Mouse (Mus musculus) heart, postnatal 0 days (tissue): ENCODE measurements around the gene Dok5. TPM values are rescaled to one million over a fixed set of nuclear protein-coding genes. Genes with fewer than 3 reads are reported as not detected.

Experiments
- ATAC-seq: fragments of 200-750 bp; cut with Nextera tagmentation; 2 replicates; pipeline ENCODE4 v1.8.0; 2017; ENCODE audit warnings: low read depth, moderate number of reproducible peaks, moderate library complexity; ENCODE audit not compliant: insufficient read depth
- DNase-seq: peaks from one replicate; pipeline ENCODE4 v3.0.0-alpha.2; 2016; ENCODE audit warnings: low spot score
- H3K27ac ChIP-seq: fragments of 300-500 bp; sonication (generic); 2 replicates; pipeline ENCODE4 v1.5.1; 2014; ENCODE audit warnings: low read depth, mild to moderate bottlenecking
- H3K27me3 ChIP-seq: fragments of 300-500 bp; sonication (generic); 2 replicates; pipeline ENCODE4 v1.6.1; 2014; ENCODE audit warnings: low read length, mixed read lengths; ENCODE audit not compliant: control insufficient read depth, insufficient read depth
- H3K36me3 ChIP-seq: fragments of 300-500 bp; sonication (generic); replicated peaks from 2 replicates; pipeline ENCODE4 v1.6.1; 2014; ENCODE audit warnings: low read length, mixed read lengths; ENCODE audit not compliant: control insufficient read depth, insufficient read depth
- H3K4me1 ChIP-seq: fragments of 300-500 bp; sonication (generic); 2 replicates; pipeline ENCODE4 v1.6.1; 2014; ENCODE audit warnings: antibody characterized with exemption; ENCODE audit not compliant: control insufficient read depth, insufficient read depth
- H3K4me2 ChIP-seq: fragments of 300-500 bp; sonication (generic); 2 replicates; pipeline ENCODE4 v1.6.1; 2014; ENCODE audit warnings: low read depth, mild to moderate bottlenecking, low read length, moderate library complexity
- H3K4me3 ChIP-seq: fragments of 300-500 bp; sonication (generic); 2 replicates; pipeline ENCODE4 v1.5.1; 2014; ENCODE audit warnings: low read depth, low read length
- H3K9ac ChIP-seq: fragments of 300-500 bp; sonication (generic); replicated peaks from 2 replicates; pipeline ENCODE4 v1.6.1; 2014; ENCODE audit warnings: low read depth, low read length, mixed read lengths
- H3K9me3 ChIP-seq: fragments of 300-500 bp; sonication (generic); replicated peaks from 2 replicates; pipeline ENCODE4 v1.6.1; 2016; ENCODE audit warnings: low read length; ENCODE audit not compliant: control insufficient read depth
- CTCF ChIP-seq: IDR thresholded peaks from 2 replicates; pipeline ENCODE4 v1.5.1; 2016; ENCODE audit warnings: antibody characterized with exemption, control low read depth, low read depth
- EP300 ChIP-seq: IDR thresholded peaks from 2 replicates; pipeline ENCODE4 v1.6.1; 2016; ENCODE audit warnings: antibody characterized with exemption, low read depth
- WGBS: fragments of 180-500 bp; shearing (Covaris S2); extraction: QIAGEN DNeasy Blood & Tissue Kit; methylation state at CpG from one replicate; pipeline ENCODE4 v1.1.7; 2014; 5-methylcytosine and 5-hydroxymethylcytosine counted together
- polyA plus RNA-seq: library from polyadenylated mRNA; unstranded; fragments of >200 nt; fragmentation: Nextera tagmentation; extraction: Ambion mirVana; gene quantifications from 2 replicates; pipeline ENCODE4 v1.2.1, GENCODE M21; 2015
- total RNA-seq: library from RNA; depleted of rRNA; stranded (reverse); fragments of >200 nt; gene quantifications from 2 replicates; pipeline ENCODE4 v1.2.3, GENCODE M21; 2014; ENCODE audit warnings: low replicate concordance

Dok5 gene
- total and polyA plus RNA-seq, 2 experiments from 2014 or later, result 1.4 TPM; not detected in 1

DNA sequence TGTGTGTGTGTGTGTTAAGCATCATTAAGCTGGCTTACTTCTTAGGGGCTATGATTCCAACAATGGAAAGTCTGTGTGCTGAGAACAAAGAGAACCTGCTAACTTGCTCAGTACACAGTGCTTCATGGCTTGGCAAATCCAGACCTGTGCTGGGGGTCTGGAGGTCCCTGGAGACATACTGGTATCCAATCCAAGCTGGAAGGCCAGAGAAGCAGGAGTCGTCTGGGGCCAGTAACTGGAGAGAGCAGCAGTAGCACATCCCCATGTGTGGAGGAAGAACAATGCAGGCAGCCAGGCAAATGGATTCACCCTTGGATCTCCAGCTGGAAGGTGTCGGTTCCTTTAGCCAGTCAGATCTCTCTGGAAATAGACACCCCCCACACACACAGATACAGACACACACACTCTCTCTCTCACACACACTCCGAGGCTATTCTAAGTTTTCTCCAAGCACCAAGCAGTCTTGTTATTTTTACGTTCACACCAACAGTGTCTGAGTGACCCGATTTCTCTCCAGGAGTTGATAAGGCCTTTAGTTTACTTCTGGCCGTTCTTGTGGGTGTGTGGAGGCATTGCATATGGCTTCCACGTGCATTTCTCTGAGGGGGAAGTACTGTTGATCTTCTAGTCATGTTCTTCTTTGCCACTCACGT lies 8.2 kb downstream of the Dok5 start:
- no peaks in the 10 kb centered on the region for H3K9me3 ChIP-seq
- peaks cover 4% of the 10 kb centered on the region; the same call in 1 of the 2 replicates for H3K4me1 ChIP-seq
- no peak for TF ChIP-seq CTCF
- no peak for TF ChIP-seq EP300
- H3K4me2 ChIP-seq, result no peak overlapping the region
- ATAC-seq (peak; percentile 41; the same call in 1 of the 2 replicates), DNase-seq (no peak)
- WGBS, result 25% methylated on average over 8 of the region's 8 CpGs
- no peak overlapping the region for H3K9ac ChIP-seq
- no peaks in the 10 kb centered on the region for H3K36me3 ChIP-seq
- no peaks in the 10 kb centered on the region for H3K27me3 ChIP-seq
- no peak overlapping the region for H3K27ac ChIP-seq
- H3K4me3 ChIP-seq, result no peak overlapping the region

DNA sequence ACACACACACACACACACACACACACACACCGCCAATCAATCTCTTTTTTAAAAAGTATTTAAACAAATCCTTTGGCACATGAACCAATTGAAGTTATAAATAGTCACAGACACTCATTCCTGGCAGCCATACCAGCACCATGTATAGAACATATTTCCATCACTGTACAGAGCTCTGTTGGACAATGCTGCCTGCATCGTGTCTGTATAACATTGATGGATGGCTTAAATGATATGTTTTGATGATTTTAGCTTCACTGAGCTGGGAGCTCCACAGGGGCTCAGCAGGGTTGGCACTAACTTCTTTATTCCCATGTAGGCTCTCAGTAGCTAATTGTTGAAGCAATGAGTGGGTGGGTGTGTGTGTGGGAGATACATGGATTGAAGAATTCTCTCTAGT lies 11.9 kb downstream of the Dok5 start:
- no peaks in the 10 kb centered on the region for H3K27me3 ChIP-seq

DNA sequence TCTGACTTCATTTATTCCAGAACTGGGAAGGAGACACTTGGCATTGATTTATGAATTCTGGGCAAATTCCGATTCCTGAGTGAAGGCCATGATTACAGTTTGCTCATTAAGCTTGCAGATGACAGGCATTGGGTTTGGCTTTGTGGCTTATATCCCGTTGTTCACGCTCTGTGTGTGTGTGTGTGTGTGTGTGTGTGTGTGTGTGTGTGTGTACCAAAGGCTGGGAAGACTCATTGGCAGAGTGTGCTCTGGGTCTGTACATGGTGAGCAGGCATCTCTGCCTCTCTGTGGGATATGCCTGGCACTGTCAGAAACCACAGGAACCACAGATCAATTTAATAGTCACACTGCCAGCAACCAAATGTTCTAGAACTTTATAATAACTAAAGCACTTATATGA lies 17.3 kb downstream of the Dok5 start:
- H3K9ac ChIP-seq, result no peak overlapping the region
- TF ChIP-seq EP300, result no peak
- TF ChIP-seq CTCF, result no peak
- H3K27ac ChIP-seq, result no peak overlapping the region
- no peak for DNase-seq
- 93% methylated on average over 3 of the region's 3 CpGs for WGBS
- 0 out of 2 replicates have a peak, but pooled peaks cover 6% of the 10 kb centered on the region for H3K4me1 ChIP-seq
- ATAC-seq, result no peak
- no peaks in the 10 kb centered on the region; the same call in 1 of the 2 replicates for H3K9me3 ChIP-seq
- no peak overlapping the region for H3K4me2 ChIP-seq
- no peaks in the 10 kb centered on the region for H3K27me3 ChIP-seq
- H3K4me3 ChIP-seq, result no peak overlapping the region
- H3K36me3 ChIP-seq, result no peaks in the 10 kb centered on the region

More for the DNA sequence above, 11.9 kb downstream of the Dok5 start:
- no peak for ATAC-seq
- no peak overlapping the region for H3K27ac ChIP-seq
- no peaks in the 10 kb centered on the region; the same call in 1 of the 2 replicates for H3K9me3 ChIP-seq
- WGBS, result 42% methylated on average over 2 of the region's 2 CpGs
- no peak overlapping the region for H3K4me3 ChIP-seq
- H3K9ac ChIP-seq, result no peak overlapping the region
- TF ChIP-seq EP300, result no peak
- no peak for TF ChIP-seq CTCF
- DNase-seq, result no peak
- H3K4me1 ChIP-seq, result peaks cover 4% of the 10 kb centered on the region; the same call in 1 of the 2 replicates
- no peak overlapping the region for H3K4me2 ChIP-seq
- no peaks in the 10 kb centered on the region for H3K36me3 ChIP-seq

DNA sequence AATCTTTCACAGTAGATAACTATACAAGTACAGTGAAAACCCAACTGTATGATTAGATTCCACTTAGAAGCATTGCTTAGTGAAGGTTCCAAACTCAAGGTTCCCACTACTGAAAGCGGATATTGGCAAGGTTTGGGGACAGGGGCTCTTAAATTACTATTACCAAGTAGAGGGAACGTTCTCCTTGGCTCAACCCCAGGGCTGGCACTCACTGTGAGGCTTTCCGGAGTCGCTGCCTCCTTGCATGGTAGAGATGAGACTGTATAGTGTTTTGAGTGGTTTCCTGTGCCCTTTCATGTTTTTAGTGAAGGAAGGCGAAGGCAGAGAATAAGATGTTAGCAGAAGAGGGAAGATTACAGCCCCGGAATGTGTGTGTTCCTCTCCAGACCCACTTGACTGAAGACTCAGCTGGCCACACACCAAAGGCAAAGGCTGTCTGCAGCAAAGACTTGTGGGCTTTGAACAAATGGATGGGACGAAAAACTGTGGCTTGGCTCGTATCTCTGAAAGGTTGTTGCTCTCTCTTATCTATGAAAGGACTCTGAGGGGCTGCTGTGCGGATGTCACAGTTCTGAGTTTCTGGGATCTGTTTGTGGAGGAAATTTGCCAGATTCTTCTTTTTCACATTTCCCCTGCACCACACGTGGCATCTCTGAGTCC lies 20.7 kb downstream of the Dok5 start:
- TF ChIP-seq CTCF (no peak), EP300 (no peak)
- Histone ChIP-seq H3K4me3 (no peak overlapping the region), H3K4me1 (0 out of 2 replicates have a peak, but pooled peaks cover 6% of the 10 kb centered on the region), H3K4me2 (no peak overlapping the region), H3K9ac (no peak overlapping the region), H3K27me3 (no peaks in the 10 kb centered on the region), H3K36me3 (no peaks in the 10 kb centered on the region), H3K27ac (no peak overlapping the region), H3K9me3 (no peaks in the 10 kb centered on the region)
- WGBS, result 35% methylated on average over 10 of the region's 10 CpGs
- ATAC-seq, result no peak
- DNase-seq, result no peak

DNA sequence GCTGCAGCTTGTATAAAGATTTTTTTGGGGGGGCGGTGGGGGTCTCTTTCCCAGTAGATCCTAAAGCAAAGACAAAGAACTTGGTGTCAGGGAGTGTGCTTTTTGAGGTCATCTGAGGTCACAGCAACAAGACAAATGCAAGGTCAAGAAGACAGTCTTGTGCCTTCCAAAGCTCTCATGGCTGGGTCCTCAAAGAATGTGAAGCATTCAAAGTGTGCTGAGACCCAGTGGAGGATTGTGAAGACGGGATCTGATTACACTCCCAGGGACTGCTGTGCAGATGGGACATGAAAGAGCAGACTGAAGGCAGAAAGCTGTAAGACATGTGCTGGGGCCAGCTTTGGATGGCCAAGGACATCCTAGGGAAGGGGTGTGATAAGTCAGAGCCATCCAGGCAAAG lies 24.2 kb downstream of the Dok5 start:
- 54% methylated on average over 2 of the region's 2 CpGs for WGBS

More for the DNA sequence above, 24.2 kb downstream of the Dok5 start:
- no peaks in the 10 kb centered on the region for H3K9me3 ChIP-seq
- DNase-seq (no peak), ATAC-seq (no peak)
- no peak overlapping the region for H3K9ac ChIP-seq
- H3K4me2 ChIP-seq, result no peak overlapping the region
- TF ChIP-seq CTCF, result no peak
- no peak for TF ChIP-seq EP300
- no peak overlapping the region for H3K27ac ChIP-seq
- 0 out of 2 replicates have a peak, but pooled peaks cover 6% of the 10 kb centered on the region for H3K4me1 ChIP-seq
- no peaks in the 10 kb centered on the region for H3K36me3 ChIP-seq
- H3K27me3 ChIP-seq, result no peaks in the 10 kb centered on the region
- H3K4me3 ChIP-seq, result no peak overlapping the region
